Comparison of ENCODE assay signal across 12 mouse cellular contexts in genomic region chr2:116019466-116019794, GRCm38 (mm10). TPM values are rescaled to one million over a fixed set of nuclear protein-coding genes. Genes with fewer than 3 reads are reported as not detected.
DNase-seq lines count a peak whose midpoint lies in the region; ATAC-seq and TF ChIP-seq lines count a peak whose summit lies in the region.
"Had no signal": no experiment of that assay in that cellular context is flagged by ENCODE, and none has a peak within 500 bp of the region (broad histone marks: within the 10 kb centered on the region; RNA-seq: fewer than 3 reads in every experiment).

No protein-coding gene starts in this region.

- DNase-seq in heart, adult 11 months: peak; percentile 91
- no peak for DNase-seq in heart, postnatal 14 days
- no peak for DNase-seq in embryonic facial prominence, embryonic 10.5 days (ENCODE audit: low spot score)
- DNase-seq in neural tube, embryonic 10.5 days (ENCODE audit: extremely low spot score, low spot score): peak; percentile 50
- no peak for DNase-seq in spleen, adult 18-20 months
- no peak for DNase-seq in thymus, postnatal 36 days
- no peak for DNase-seq in left cerebral cortex, adult 2 months (ENCODE audit: extremely low spot score in 1 of 2, low spot score in 2 of 2)
- DNase-seq: adrenal gland, postnatal 14 days; cerebellum, adult 9-11 months had no signal

- WGBS in embryonic facial prominence, embryonic 10.5 days: 52% methylated on average over 6 of the region's 6 CpGs
- WGBS in hindbrain, embryonic 15.5 days: 21% methylated on average over 6 of the region's 6 CpGs

- no peaks in the 10 kb centered on the region for H3K9me3 ChIP-seq in embryonic facial prominence, embryonic 10.5 days
- no peaks in the 10 kb centered on the region for H3K9me3 ChIP-seq in hindbrain, embryonic 15.5 days
- H3K9me3 ChIP-seq: liver, embryonic 12.5 days had no signal

- H3K27me3 ChIP-seq in embryonic facial prominence, embryonic 10.5 days (replicated peaks; ENCODE audit: low read depth, poor library complexity, severe bottlenecking): no peaks in the 10 kb centered on the region
- H3K27me3 ChIP-seq in hindbrain, embryonic 15.5 days: no peaks in the 10 kb centered on the region
- H3K27me3 ChIP-seq: liver, embryonic 12.5 days; megakaryocyte, embryonic 14.5 days had no signal

- H3K9ac ChIP-seq in hindbrain, embryonic 15.5 days: no peak overlapping the region
- H3K9ac ChIP-seq: liver, embryonic 12.5 days had no signal

- H3K36me3 ChIP-seq in embryonic facial prominence, embryonic 10.5 days (replicated peaks): peaks cover 40% of the 10 kb centered on the region
- H3K36me3 ChIP-seq in hindbrain, embryonic 15.5 days: no peaks in the 10 kb centered on the region
- H3K36me3 ChIP-seq: liver, embryonic 12.5 days had no signal

- H3K4me1 ChIP-seq in embryonic facial prominence, embryonic 10.5 days: peaks cover 42% of the 10 kb centered on the region
- peaks cover 30% of the 10 kb centered on the region for H3K4me1 ChIP-seq in hindbrain, embryonic 15.5 days (replicated peaks)
- H3K4me1 ChIP-seq: megakaryocyte, embryonic 14.5 days had no signal

- H3K4me2 ChIP-seq in hindbrain, embryonic 15.5 days: no peak overlapping the region; the same call in 1 of the 2 replicates
- H3K4me2 ChIP-seq: liver, embryonic 12.5 days had no signal

- H3K27ac ChIP-seq in embryonic facial prominence, embryonic 10.5 days (replicated peaks): peak overlapping the region; percentile 83
- peak overlapping the region; percentile 78 for H3K27ac ChIP-seq in hindbrain, embryonic 15.5 days (replicated peaks)
- no peak overlapping the region for H3K27ac ChIP-seq in left cerebral cortex, adult 2 months
- H3K27ac ChIP-seq: liver, embryonic 12.5 days had no signal

- H3K4me3 ChIP-seq in embryonic facial prominence, embryonic 10.5 days: no peak overlapping the region
- no peak overlapping the region for H3K4me3 ChIP-seq in hindbrain, embryonic 15.5 days
- H3K4me3 ChIP-seq in left cerebral cortex, adult 2 months: no peak overlapping the region
- H3K4me3 ChIP-seq: liver, embryonic 12.5 days; megakaryocyte, embryonic 14.5 days had no signal

- intact Hi-C loops in heart, postnatal 14 days (cut with DNase I): no loop called here
- intact Hi-C loops in left cerebral cortex, adult 2 months (cut with DNase I): no loop called here

- peak; percentile 39; the same call in 1 of the 2 replicates for ATAC-seq in hindbrain, embryonic 15.5 days (ENCODE audit: low FRiP score, low read depth)
- ATAC-seq: liver, embryonic 12.5 days had no signal

- TF ChIP-seq CTCF in left cerebral cortex, adult 2 months (IDR thresholded peaks at IDR 0.05): no peak

RNA-seq across cellular contexts. Expression of gene Meis2, which starts 46.2 kb away (rescaled TPM):
- total RNA-seq in heart, postnatal 14 days (2021): 10 to 100 TPM; 19.9 to 21.3 TPM
- polyA plus RNA-seq in embryonic facial prominence, embryonic 10.5 days (2016; fragmentation: Nextera tagmentation; extraction: Ambion mirVana): 67.0 and 71.9 TPM in 2 replicates
- 139 and 140 TPM in 2 replicates for polyA plus RNA-seq in hindbrain, embryonic 15.5 days (2015; fragmentation: Nextera tagmentation; extraction: Ambion mirVana)
- 100 to 1,000 TPM; 110 to 116 TPM for total RNA-seq in left cerebral cortex, adult 2 months (2021)

Comparison
In these comparisons a context has a peak if more than half of its experiments do, and no peak if none do; other contexts are left out.
1. DNase-seq: peak in heart, adult 11 months (single experiment) and neural tube, embryonic 10.5 days (single experiment); none in heart, postnatal 14 days (0 of 2), embryonic facial prominence, embryonic 10.5 days (single experiment), spleen, adult 18-20 months (0 of 2), thymus, postnatal 36 days (0 of 2) and left cerebral cortex, adult 2 months (0 of 2).
2. RNA of gene Meis2, which starts 46.2 kb away (total RNA-seq): 110 to 116 TPM in left cerebral cortex, adult 2 months; 19.9 to 21.3 TPM in heart, postnatal 14 days; every median in the first group is over 4 times any median in the second.